Mouse (Mus musculus): ENCODE results near the gene Gpr160.

DNA sequence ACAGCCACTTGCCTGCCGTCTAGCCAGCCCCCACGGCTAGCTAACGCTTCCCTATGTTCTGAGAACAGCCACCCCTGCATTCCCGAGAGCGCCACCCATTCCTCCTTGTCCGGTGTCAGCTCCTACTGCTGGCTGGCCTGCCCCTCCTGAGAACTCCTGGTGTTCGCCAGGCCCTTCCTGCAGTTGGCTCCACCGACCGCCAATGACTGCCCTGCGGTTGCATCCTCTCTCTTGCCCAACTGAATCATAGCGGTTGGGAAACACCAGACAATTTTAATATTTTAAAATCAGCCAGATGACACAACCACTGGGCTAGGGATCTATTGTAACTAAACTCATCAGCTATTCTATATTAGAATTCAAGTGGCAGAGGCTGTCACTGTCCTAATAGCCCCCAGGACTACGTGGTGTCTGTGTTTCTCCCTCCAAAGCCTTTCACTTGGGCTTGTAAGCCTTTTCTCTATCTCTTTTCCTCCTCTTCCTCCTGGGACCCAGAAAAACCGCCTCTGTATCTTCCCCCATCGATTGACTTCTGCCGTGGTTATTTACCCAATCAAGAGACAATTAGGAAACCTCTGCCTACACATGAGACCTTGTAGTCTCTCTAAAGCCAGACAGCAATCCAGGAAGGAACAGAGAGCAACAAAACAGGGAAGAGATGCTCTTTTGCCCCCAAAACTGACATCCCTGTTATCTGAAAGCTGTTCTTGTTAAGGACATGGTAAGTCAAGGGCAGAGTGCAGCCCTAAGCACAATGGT is 23.7 kb upstream of the Gpr160 start:
- no peak for TF ChIP-seq CTCF (IDR thresholded peaks at IDR 0.05)
- TF ChIP-seq EP300 (IDR thresholded peaks at IDR 0.05), result no peak

All from lung, postnatal 0 days (tissue).